Mouse (Mus musculus): ENCODE results near the gene Cenpf. TPM values are rescaled to one million over a fixed set of nuclear protein-coding genes. Genes with fewer than 3 reads are reported as not detected.
"Not testable (repeated sequence)": the region's sequence is repeated elsewhere in the genome, so short reads cannot be mapped to it uniquely, and the experiment has no call there.

The Cenpf gene
- polyA plus RNA-seq, 1 experiment from 2014 or later = 106 TPM

DNA sequence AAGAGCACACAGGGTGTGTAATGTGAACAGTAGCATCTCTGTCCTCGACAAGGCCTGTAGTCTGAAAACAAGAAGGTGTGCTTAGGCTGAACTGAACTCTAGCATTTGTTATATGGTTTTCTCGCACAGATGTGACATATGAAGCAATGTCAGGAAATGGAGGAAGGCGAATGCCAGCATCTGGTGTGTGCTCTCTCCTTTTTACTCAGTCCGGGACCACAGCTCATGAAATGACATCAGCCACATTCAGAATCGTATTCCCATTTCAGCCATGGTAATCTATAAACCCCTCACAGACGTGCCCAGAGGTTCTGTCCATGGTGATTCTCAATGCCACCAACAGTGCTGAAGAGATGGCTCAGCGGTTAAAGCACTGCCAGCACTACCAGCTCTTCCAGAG lies 15.7 kb upstream of the Cenpf start:
- WGBS = 82% methylated on average over 7 of the region's 7 CpGs
- no peak for DNase-seq (ENCODE audit: low spot score)
- Histone ChIP-seq H3K9me3 (replicated peaks; ENCODE audit: control insufficient read depth, low read length) (no peaks in the 10 kb centered on the region), H3K27ac (replicated peaks; ENCODE audit: low read depth, low read length) (no peak overlapping the region), H3K4me2 (ENCODE audit: low read depth, low read length) (no peak overlapping the region), H3K36me3 (replicated peaks; ENCODE audit: control insufficient read depth, insufficient read depth, low read depth, low read length) (no peaks in the 10 kb centered on the region), H3K4me3 (ENCODE audit: low read depth, low read length) (no peak overlapping the region), H3K27me3 (ENCODE audit: control insufficient read depth, insufficient read depth, low read length) (no peaks in the 10 kb centered on the region), H3K4me1 (ENCODE audit: control insufficient read depth, insufficient read depth, low read length) (no peaks in the 10 kb centered on the region), H3K9ac (replicated peaks; ENCODE audit: low read length) (no peak overlapping the region)
- no peak for ATAC-seq (replicated peaks; ENCODE audit: insufficient number of reproducible peaks, low FRiP score, low TSS enrichment, low read depth)

DNA sequence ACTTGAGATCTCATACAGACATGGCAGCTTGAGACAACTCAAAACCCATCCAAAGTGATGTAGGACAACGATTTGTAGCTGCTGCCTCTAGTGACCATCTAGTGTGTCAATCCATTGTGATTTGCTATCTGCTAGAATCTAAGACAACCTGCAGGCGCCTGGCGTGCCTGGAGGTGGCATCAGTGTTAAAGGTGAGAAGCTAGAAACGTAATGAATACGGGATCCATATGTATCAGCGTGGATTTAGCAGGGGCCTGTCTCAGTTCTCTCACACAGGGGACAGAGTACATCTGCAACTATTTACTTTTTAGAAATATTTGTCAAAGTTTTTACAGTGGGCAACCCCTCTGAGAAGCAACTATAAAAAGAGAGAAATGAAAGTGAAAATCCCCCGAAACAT lies 15.3 kb upstream of the Cenpf start:
- Histone ChIP-seq H3K4me2 (ENCODE audit: low read depth, low read length) (no peak overlapping the region), H3K4me3 (ENCODE audit: low read depth, low read length) (no peak overlapping the region), H3K27ac (replicated peaks; ENCODE audit: low read depth, low read length) (no peak overlapping the region), H3K9me3 (replicated peaks; ENCODE audit: control insufficient read depth, low read length) (no peaks in the 10 kb centered on the region), H3K36me3 (replicated peaks; ENCODE audit: control insufficient read depth, insufficient read depth, low read depth, low read length) (no peaks in the 10 kb centered on the region), H3K27me3 (ENCODE audit: control insufficient read depth, insufficient read depth, low read length) (no peaks in the 10 kb centered on the region), H3K4me1 (ENCODE audit: control insufficient read depth, insufficient read depth, low read length) (no peaks in the 10 kb centered on the region), H3K9ac (replicated peaks; ENCODE audit: low read length) (no peak overlapping the region)
- DNase-seq (ENCODE audit: low spot score) = peak; percentile 38
- 45% methylated on average over 7 of the region's 7 CpGs for WGBS
- no peak for ATAC-seq (replicated peaks; ENCODE audit: insufficient number of reproducible peaks, low FRiP score, low TSS enrichment, low read depth)

DNA sequence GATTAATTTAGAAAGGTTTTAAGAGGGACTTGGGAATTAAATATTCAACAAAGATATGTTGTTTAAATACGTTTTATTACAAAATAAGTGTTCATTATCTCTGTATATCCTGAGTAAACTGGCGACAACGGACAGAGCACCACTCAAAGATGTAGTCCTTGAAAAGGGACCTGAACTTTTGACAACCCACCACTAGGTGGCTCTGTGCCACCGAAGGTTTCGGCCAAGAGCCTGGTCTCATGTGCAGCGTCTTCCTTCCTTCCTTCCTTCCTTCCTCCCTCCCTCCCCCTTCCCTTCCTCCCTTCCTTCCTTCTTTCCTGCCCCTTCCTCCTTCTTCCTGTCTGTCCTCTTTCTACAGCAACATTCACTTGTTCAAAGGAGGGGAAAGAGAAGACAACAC lies 13.1 kb upstream of the Cenpf start:
- Histone ChIP-seq H3K4me1 (ENCODE audit: control insufficient read depth, insufficient read depth, low read length) (no peaks in the 10 kb centered on the region), H3K27me3 (ENCODE audit: control insufficient read depth, insufficient read depth, low read length) (no peaks in the 10 kb centered on the region), H3K4me2 (ENCODE audit: low read depth, low read length) (no peak overlapping the region), H3K9ac (replicated peaks; ENCODE audit: low read length) (no peak overlapping the region), H3K9me3 (replicated peaks; ENCODE audit: control insufficient read depth, low read length) (no peaks in the 10 kb centered on the region), H3K27ac (replicated peaks; ENCODE audit: low read depth, low read length) (no peak overlapping the region), H3K36me3 (replicated peaks; ENCODE audit: control insufficient read depth, insufficient read depth, low read depth, low read length) (no peaks in the 10 kb centered on the region), H3K4me3 (ENCODE audit: low read depth, low read length) (no peak overlapping the region)
- 1% methylated on average over 6 of the region's 6 CpGs for WGBS
- peak; percentile 87 for DNase-seq (ENCODE audit: low spot score)
- no peak for ATAC-seq (replicated peaks; ENCODE audit: insufficient number of reproducible peaks, low FRiP score, low TSS enrichment, low read depth)

DNA sequence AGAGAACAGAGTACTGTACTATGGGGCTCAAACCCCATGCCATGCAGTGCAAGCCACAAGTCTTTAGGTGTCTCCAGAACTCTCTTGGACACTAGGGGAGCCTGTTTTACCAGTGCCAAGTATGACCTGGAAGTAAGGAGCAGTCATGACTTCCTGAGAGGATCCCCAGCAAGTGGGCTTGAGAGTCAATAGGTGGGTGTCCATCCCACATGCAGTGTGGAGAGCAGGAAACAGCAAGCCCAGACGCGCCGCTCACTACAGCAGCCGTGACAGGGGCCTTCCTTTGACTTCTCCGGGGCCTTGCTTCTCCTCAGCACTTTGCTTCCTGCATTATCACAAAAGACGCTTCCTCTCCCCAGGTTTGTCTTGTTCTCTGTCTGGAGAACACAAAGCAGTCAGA lies 12.3 kb upstream of the Cenpf start:
- Histone ChIP-seq H3K4me1 (ENCODE audit: control insufficient read depth, insufficient read depth, low read length) (no peaks in the 10 kb centered on the region), H3K4me2 (ENCODE audit: low read depth, low read length) (no peak overlapping the region), H3K27me3 (ENCODE audit: control insufficient read depth, insufficient read depth, low read length) (no peaks in the 10 kb centered on the region), H3K9me3 (replicated peaks; ENCODE audit: control insufficient read depth, low read length) (no peaks in the 10 kb centered on the region), H3K27ac (replicated peaks; ENCODE audit: low read depth, low read length) (no peak overlapping the region), H3K4me3 (ENCODE audit: low read depth, low read length) (no peak overlapping the region), H3K9ac (replicated peaks; ENCODE audit: low read length) (no peak overlapping the region), H3K36me3 (replicated peaks; ENCODE audit: control insufficient read depth, insufficient read depth, low read depth, low read length) (no peaks in the 10 kb centered on the region)
- no peak for ATAC-seq (replicated peaks; ENCODE audit: insufficient number of reproducible peaks, low FRiP score, low TSS enrichment, low read depth)
- WGBS = 83% methylated on average over 6 of the region's 6 CpGs
- no peak for DNase-seq (ENCODE audit: low spot score)

DNA sequence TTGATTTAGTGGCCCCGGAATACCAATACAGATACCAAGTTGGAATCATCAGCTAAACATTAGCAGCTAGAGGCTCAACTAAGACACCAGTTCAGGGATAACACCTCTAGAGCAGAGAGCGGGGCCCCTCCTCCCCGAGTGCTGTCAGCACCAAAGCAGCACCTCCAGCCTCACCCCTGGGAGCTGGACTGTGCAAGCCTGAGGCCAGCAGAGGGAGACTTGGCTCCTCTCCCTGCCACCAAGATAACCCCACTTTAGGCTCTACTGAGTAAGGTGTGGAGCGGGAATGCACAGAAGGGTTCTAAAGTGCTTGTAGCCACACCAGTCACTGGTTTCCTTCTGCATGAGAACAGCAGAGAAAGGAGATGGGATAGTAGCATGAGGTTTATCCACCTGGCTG lies 10.5 kb upstream of the Cenpf start:
- Histone ChIP-seq H3K4me2 (ENCODE audit: low read depth, low read length) (no peak overlapping the region), H3K27me3 (ENCODE audit: control insufficient read depth, insufficient read depth, low read length) (no peaks in the 10 kb centered on the region), H3K4me1 (ENCODE audit: control insufficient read depth, insufficient read depth, low read length) (no peaks in the 10 kb centered on the region), H3K27ac (replicated peaks; ENCODE audit: low read depth, low read length) (no peak overlapping the region), H3K36me3 (replicated peaks; ENCODE audit: control insufficient read depth, insufficient read depth, low read depth, low read length) (no peaks in the 10 kb centered on the region), H3K9me3 (replicated peaks; ENCODE audit: control insufficient read depth, low read length) (no peaks in the 10 kb centered on the region), H3K4me3 (ENCODE audit: low read depth, low read length) (no peak overlapping the region), H3K9ac (replicated peaks; ENCODE audit: low read length) (no peak overlapping the region)
- ATAC-seq (replicated peaks; ENCODE audit: insufficient number of reproducible peaks, low FRiP score, low TSS enrichment, low read depth) (no peak), DNase-seq (ENCODE audit: low spot score) (no peak)
- WGBS = 67% methylated on average over 4 of the region's 4 CpGs

DNA sequence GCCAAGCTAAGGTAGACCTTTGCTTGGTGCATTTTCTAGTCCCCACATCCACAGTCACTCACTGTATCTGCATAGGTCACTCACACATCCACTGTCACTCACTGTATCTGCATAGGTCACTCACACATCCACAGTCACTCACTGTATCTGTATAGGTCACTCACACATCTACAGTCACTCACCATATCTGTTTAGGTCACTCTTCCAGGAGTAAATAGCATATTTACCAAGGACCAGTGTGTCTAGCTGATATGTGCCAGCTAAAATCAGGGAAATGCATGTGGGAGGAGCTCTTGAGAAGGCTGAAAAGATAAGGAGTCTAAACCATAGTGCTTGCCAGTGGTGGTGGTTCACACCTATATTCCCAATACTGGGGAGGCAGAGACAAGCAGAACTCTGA lies 7.4 kb upstream of the Cenpf start:
- ATAC-seq (replicated peaks; ENCODE audit: insufficient number of reproducible peaks, low FRiP score, low TSS enrichment, low read depth) (no peak), DNase-seq (ENCODE audit: low spot score) (no peak)
- Histone ChIP-seq H3K4me1 (ENCODE audit: control insufficient read depth, insufficient read depth, low read length) (no peaks in the 10 kb centered on the region), H3K27me3 (ENCODE audit: control insufficient read depth, insufficient read depth, low read length) (no peaks in the 10 kb centered on the region), H3K9me3 (replicated peaks; ENCODE audit: control insufficient read depth, low read length) (no peaks in the 10 kb centered on the region), H3K27ac (replicated peaks; ENCODE audit: low read depth, low read length) (no peak overlapping the region), H3K36me3 (replicated peaks; ENCODE audit: control insufficient read depth, insufficient read depth, low read depth, low read length) (no peaks in the 10 kb centered on the region), H3K4me3 (ENCODE audit: low read depth, low read length) (no peak overlapping the region), H3K9ac (replicated peaks; ENCODE audit: low read length) (no peak overlapping the region), H3K4me2 (ENCODE audit: low read depth, low read length) (no peak overlapping the region)

DNA sequence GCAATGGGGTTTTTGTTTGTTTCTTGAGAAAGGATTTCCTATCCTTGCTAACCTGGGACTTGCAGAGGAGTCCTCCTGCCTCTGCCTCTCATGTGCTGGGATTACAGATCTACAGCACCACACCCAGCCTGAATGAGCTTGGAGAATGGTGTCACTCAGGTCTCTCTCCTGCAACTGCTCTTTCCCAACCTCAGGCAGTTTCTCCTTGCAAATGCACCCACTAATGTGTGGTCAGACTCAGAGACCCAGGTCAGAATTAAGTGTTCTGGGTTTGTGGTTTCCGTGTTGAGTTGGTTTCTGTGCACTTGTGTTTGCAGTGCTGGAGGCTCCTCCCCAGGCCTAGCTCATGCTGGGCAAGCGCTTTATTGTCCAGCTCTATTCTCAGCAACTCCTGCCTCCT lies 6.5 kb upstream of the Cenpf start:
- H3K9me3 ChIP-seq (replicated peaks; ENCODE audit: control insufficient read depth, low read length) = no peaks in the 10 kb centered on the region
- no peak overlapping the region for H3K4me3 ChIP-seq (ENCODE audit: low read depth, low read length)
- WGBS = 73% methylated on average over 2 of the region's 2 CpGs
- H3K27me3 ChIP-seq (ENCODE audit: control insufficient read depth, insufficient read depth, low read length) = no peaks in the 10 kb centered on the region
- no peaks in the 10 kb centered on the region for H3K4me1 ChIP-seq (ENCODE audit: control insufficient read depth, insufficient read depth, low read length)
- H3K27ac ChIP-seq (replicated peaks; ENCODE audit: low read depth, low read length) = no peak overlapping the region
- H3K36me3 ChIP-seq (replicated peaks; ENCODE audit: control insufficient read depth, insufficient read depth, low read depth, low read length) = no peaks in the 10 kb centered on the region
- ATAC-seq (replicated peaks; ENCODE audit: insufficient number of reproducible peaks, low FRiP score, low TSS enrichment, low read depth) = no peak
- DNase-seq (ENCODE audit: low spot score) = no peak
- H3K9ac ChIP-seq (replicated peaks; ENCODE audit: low read length) = no peak overlapping the region
- no peak overlapping the region for H3K4me2 ChIP-seq (ENCODE audit: low read depth, low read length)

DNA sequence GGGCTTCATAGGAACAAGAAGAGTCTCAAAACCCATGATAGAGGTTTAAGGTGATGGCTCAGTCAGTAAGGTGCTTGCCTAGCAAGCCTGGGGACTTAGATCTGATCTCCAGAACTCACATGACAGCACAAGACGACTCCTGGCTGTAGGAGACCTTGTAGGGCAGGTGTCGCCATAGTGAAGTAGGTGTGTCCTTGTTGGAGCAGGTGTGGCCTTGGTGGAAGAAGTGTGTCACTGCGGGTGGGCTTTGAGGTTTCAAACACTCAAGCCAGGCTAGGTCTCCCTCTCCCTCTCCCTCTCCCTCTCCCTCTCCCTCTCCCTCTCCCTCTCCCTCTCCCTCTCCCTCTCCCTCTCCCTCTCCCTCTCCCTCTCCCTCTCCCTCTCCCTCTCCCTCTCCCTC lies 4.6 kb upstream of the Cenpf start:
- not testable (repeated sequence) for H3K27ac ChIP-seq (replicated peaks; ENCODE audit: low read depth, low read length); H3K4me2 ChIP-seq (ENCODE audit: low read depth, low read length); H3K4me3 ChIP-seq (ENCODE audit: low read depth, low read length); H3K27me3 ChIP-seq (ENCODE audit: control insufficient read depth, insufficient read depth, low read length); H3K9me3 ChIP-seq (replicated peaks; ENCODE audit: control insufficient read depth, low read length); H3K4me1 ChIP-seq (ENCODE audit: control insufficient read depth, insufficient read depth, low read length); DNase-seq (ENCODE audit: low spot score); ATAC-seq (replicated peaks; ENCODE audit: insufficient number of reproducible peaks, low FRiP score, low TSS enrichment, low read depth); H3K36me3 ChIP-seq (replicated peaks; ENCODE audit: control insufficient read depth, insufficient read depth, low read depth, low read length); H3K9ac ChIP-seq (replicated peaks; ENCODE audit: low read length)
- WGBS = 46% methylated on average over 3 of the region's 3 CpGs
